Mouse (Mus musculus) erythroblast, embryonic 14.5 days (primary cell): ENCODE data around the gene Atr. TPM values are rescaled to one million over a fixed set of nuclear protein-coding genes. Genes with fewer than 3 reads are reported as not detected.
A peak's percentile ranks its signal among the peaks of the same experiment; 100 is the strongest.

Experiments
- H3K27me3 ChIP-seq: 2 replicates; pipeline ENCODE4 v1.6.1; 2012; ENCODE audit warnings: inconsistent platforms; ENCODE audit not compliant: control insufficient read depth
- H3K36me3 ChIP-seq: 2 replicates; pipeline ENCODE4 v1.6.1; 2012; ENCODE audit warnings: mild to moderate bottlenecking, inconsistent platforms; ENCODE audit not compliant: control insufficient read depth
- H3K4me1 ChIP-seq: 2 replicates; pipeline ENCODE4 v1.6.1; 2012; ENCODE audit warnings: inconsistent platforms; ENCODE audit not compliant: control insufficient read depth
- H3K4me3 ChIP-seq: replicated peaks from 2 replicates; pipeline ENCODE3; 2012; ENCODE audit warnings: moderate library complexity, mild to moderate bottlenecking, inconsistent platforms
- H3K9me3 ChIP-seq: 2 replicates; pipeline ENCODE4 v1.6.1; 2012; ENCODE audit warnings: low read length, inconsistent platforms, mixed read lengths; ENCODE audit not compliant: control insufficient read depth
- GATA1 ChIP-seq: IDR thresholded peaks from 2 replicates; pipeline ENCODE4 v1.6.1; 2012; ENCODE audit warnings: low read length, inconsistent platforms, mixed read lengths
- TAL1 ChIP-seq: IDR thresholded peaks from 3 replicates; pipeline ENCODE4 v1.6.1; 2012; ENCODE audit warnings: low read length, inconsistent platforms, mixed read lengths
- polyA plus RNA-seq: library from polyadenylated mRNA; stranded (reverse); fragments of >175 nt; gene quantifications from 2 replicates; pipeline ENCODE4 v1.2.3, GENCODE M21; 2012

Gene Atr
- polyA plus RNA-seq, 1 experiment: 0.02 TPM

DNA sequence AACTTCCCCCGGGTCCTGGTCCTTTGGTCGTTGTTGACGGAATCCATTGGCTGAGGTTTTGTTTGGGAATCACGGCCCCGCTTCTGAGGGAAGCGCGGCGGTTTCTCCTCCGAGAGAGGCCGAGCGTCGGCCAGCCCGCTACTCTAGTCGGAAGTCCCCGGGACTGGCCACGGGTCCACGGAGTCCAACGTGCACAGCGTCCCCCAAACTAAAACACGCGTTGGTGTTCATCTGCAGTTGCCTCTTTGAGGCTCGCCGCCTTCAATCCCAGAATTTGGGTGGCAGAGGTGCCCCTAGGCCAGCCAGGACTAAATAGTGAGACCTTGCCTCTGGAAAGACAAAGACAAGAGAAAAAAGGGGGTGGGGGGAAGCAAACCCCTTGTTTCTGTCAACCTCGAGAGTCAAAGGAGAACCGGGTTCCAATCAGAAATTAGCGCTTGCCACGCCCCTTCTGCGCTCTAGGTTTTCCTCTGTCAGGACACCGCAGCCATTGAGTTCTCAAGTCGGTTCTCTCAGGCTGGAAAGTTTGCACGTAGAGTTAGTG lies 702 bp downstream of the Atr start:
- no peaks in the 10 kb centered on the region for H3K27me3 ChIP-seq
- TF ChIP-seq TAL1: no peak
- no peak for TF ChIP-seq GATA1
- peak overlapping the region; percentile 97 for H3K4me3 ChIP-seq
- H3K4me1 ChIP-seq: peaks cover 18% of the 10 kb centered on the region
- H3K9me3 ChIP-seq: no peaks in the 10 kb centered on the region
- H3K36me3 ChIP-seq: no peaks in the 10 kb centered on the region; the same call in 1 of the 2 replicates

GRCm38 (mm10) chr9:95878246-95878645 lies 20.8 kb downstream of the Atr start:
- no peaks in the 10 kb centered on the region for H3K27me3 ChIP-seq
- peaks cover 10% of the 10 kb centered on the region for H3K36me3 ChIP-seq
- no peaks in the 10 kb centered on the region for H3K4me1 ChIP-seq
- H3K4me3 ChIP-seq: no peak overlapping the region
- H3K9me3 ChIP-seq: no peaks in the 10 kb centered on the region
- TF ChIP-seq GATA1: no peak
- no peak for TF ChIP-seq TAL1

DNA sequence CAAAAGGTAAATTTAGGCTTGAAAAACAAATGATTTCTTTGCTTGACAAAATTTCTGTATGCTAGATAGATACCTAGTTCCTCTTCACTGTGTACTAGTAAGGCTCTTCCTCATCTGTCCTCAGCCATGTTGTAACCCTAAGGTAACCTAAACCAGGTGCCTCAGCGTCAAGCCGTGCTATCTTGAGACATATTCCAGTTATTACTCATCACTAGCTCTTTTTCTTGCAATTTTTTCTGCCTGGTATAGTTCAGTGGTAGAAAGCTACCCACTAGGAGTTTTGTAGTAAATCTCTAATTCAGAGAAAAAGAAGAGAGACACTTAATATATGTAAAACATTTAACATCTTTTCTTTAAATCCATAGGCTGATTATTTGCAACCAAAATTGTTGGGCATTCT lies 25.4 kb downstream of the Atr start:
- no peaks in the 10 kb centered on the region for H3K9me3 ChIP-seq
- H3K4me3 ChIP-seq: no peak overlapping the region
- H3K36me3 ChIP-seq: peaks cover 13% of the 10 kb centered on the region
- no peaks in the 10 kb centered on the region for H3K4me1 ChIP-seq
- no peaks in the 10 kb centered on the region for H3K27me3 ChIP-seq
- TF ChIP-seq TAL1 (no peak), GATA1 (no peak)

GRCm38 (mm10) chr9:95897392-95897791 lies 40.0 kb downstream of the Atr start:
- H3K4me1 ChIP-seq: no peaks in the 10 kb centered on the region
- H3K9me3 ChIP-seq: no peaks in the 10 kb centered on the region
- peaks cover 5% of the 10 kb centered on the region for H3K36me3 ChIP-seq
- no peaks in the 10 kb centered on the region for H3K27me3 ChIP-seq
- H3K4me3 ChIP-seq: no peak overlapping the region
- TF ChIP-seq TAL1: no peak
- no peak for TF ChIP-seq GATA1

DNA sequence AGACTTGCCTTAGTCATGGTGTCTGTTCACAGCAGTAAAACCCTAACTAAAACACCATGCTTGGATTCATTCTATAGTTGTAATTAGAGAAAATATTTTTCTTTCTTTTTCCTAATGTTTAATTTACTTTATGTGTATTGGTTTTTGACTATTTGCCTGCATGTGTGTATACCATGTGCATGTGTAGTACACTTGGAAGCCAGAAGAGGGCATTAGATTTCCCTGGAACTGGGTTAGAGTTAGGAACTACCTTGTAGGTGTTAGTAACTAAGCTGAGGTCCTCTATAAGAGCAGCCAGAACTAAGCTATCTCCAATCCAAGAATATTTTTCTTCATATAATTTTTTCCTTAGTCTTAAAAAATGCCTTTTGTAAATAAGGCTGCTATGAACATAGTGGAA lies 75.5 kb downstream of the Atr start:
- no peak for TF ChIP-seq GATA1
- no peak for TF ChIP-seq TAL1
- H3K36me3 ChIP-seq: peaks cover 9% of the 10 kb centered on the region
- peaks cover 4% of the 10 kb centered on the region for H3K4me1 ChIP-seq
- no peaks in the 10 kb centered on the region for H3K9me3 ChIP-seq
- H3K27me3 ChIP-seq: no peaks in the 10 kb centered on the region
- H3K4me3 ChIP-seq: no peak overlapping the region

DNA sequence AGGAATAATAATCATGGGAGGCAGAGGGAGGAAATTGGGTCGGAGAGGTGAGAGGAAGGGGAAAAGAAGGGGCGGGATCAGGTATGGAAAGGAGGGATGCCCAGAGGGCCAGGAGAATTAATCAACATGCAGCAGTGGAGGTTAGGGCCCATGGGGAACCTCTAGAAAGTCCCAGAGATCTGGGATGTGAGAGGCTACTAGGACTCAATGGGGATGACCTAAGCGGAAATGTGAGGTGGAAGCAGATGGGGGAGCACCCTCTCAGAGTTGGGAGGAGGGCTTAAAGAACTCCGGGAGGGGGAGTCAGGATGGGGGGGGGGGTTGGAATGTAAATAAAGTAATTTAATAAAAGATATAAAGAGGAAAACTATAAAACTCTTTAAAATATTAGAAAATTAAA lies 96.3 kb downstream of the Atr start:
- no peaks in the 10 kb centered on the region for H3K27me3 ChIP-seq
- peaks cover 25% of the 10 kb centered on the region for H3K4me1 ChIP-seq
- peaks cover 15% of the 10 kb centered on the region for H3K36me3 ChIP-seq
- peak overlapping the region; percentile 87 for H3K4me3 ChIP-seq
- no peaks in the 10 kb centered on the region for H3K9me3 ChIP-seq
- TF ChIP-seq TAL1 (no peak), GATA1 (no peak)

DNA sequence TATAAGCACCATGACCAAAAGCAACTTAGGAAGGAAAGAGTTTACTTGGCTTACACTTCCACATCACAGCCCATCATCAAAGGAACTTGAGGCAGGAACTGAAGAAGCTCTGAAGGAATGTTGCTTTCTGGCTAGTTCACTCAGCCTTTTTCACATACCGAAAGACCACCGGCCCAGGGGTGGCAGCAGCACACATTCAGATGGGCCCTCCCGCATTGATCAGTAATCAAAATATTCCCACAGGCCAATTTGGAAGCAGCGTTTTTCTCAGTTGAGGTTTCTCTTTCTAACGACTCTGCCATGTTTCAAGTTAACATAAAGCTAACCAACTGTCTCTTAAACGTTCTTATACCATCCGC lies 96.8 kb downstream of the Atr start:
- Histone ChIP-seq H3K36me3 (peaks cover 20% of the 10 kb centered on the region), H3K27me3 (no peaks in the 10 kb centered on the region), H3K4me3 (peak overlapping the region; percentile 87), H3K4me1 (peaks cover 27% of the 10 kb centered on the region), H3K9me3 (no peaks in the 10 kb centered on the region)
- TF ChIP-seq TAL1 (no peak), GATA1 (no peak)

DNA sequence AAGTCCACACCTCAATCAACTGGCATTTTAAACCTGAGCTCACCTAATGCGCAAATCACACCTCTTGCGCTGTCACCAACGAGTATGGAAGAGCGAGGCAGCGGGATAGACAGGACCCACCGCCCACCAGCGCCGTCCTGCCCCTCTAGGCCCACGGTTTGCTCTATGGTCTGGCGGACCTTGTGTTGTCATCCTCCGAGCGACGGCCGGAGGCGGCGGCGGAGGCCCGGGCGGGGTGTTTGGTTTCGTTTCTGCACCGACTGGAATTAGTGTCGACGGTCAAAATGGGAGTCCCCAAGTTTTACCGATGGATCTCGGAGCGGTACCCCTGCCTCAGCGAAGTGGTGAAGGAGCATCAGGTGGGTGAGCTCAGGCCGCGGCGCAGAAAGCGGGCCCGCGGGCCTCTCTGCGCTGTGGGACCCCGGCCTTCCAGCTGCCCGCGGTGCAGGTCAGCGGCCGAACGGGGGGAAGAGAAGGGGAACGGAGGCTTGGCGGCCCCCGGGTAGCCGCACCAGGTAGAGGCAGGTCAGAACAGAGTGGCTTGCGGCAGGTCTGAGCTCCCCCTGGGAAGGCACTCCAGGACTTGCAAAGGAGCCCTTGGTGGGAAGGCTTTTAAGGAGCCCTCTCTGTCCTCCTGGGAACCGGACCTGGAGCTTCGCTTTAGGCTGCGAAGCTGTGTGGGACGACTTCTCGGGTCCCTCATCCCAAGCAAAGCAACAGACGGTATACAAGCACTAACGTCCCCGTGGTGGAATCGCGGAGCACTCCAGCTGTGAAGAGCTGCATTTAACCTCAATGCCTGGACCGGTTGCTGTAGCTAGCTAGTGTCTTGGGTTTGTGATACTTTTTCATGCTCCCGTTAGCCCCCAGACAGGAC lies 97.4 kb downstream of the Atr start, which contains the start of gene Xrn1:
Xrn1 (plus strand) TSS at position 176 of the 877 bp plus-strand sequence.
- Histone ChIP-seq H3K9me3 (no peaks in the 10 kb centered on the region), H3K4me1 (peaks cover 32% of the 10 kb centered on the region), H3K36me3 (peaks cover 25% of the 10 kb centered on the region), H3K4me3 (peak within 1 kb of the TSS; percentile 87), H3K27me3 (no peaks in the 10 kb centered on the region)
- TF ChIP-seq GATA1 (no peak), TAL1 (no peak)

GRCm38 (mm10) chr9:95957611-95958010 lies 100.2 kb downstream of the Atr start:
- TF ChIP-seq TAL1 (no peak), GATA1 (no peak)
- Histone ChIP-seq H3K4me3 (no peak overlapping the region), H3K36me3 (peaks cover 27% of the 10 kb centered on the region), H3K27me3 (no peaks in the 10 kb centered on the region), H3K9me3 (no peaks in the 10 kb centered on the region), H3K4me1 (peaks cover 32% of the 10 kb centered on the region)
